Mouse (Mus musculus) small intestine, adult 2 months (tissue): ENCODE measurements around the gene Pitpnm1. TPM values are rescaled to one million over a fixed set of nuclear protein-coding genes. Genes with fewer than 3 reads are reported as not detected.

ENCODE experiments used
- H3K27ac ChIP-seq: fragments of 200-500 bp; 2 replicates; pipeline ENCODE4 v1.5.1; 2012; ENCODE audit warnings: low read depth, low read length, control low read depth, inconsistent platforms; ENCODE audit not compliant: insufficient read depth
- H3K27me3 ChIP-seq: fragments of 200-500 bp; 2 replicates; pipeline ENCODE4 v1.6.1; 2012; ENCODE audit warnings: mild to moderate bottlenecking, moderate library complexity, low read length, inconsistent platforms; ENCODE audit not compliant: control insufficient read depth, insufficient read depth
- H3K36me3 ChIP-seq: fragments of 200-500 bp; 2 replicates; pipeline ENCODE4 v1.6.1; 2012; ENCODE audit warnings: mild to moderate bottlenecking, low read length, control low read depth, inconsistent platforms; ENCODE audit not compliant: control insufficient read depth, insufficient read depth
- H3K4me1 ChIP-seq: fragments of 200-500 bp; 2 replicates; pipeline ENCODE4 v1.6.1; 2012; ENCODE audit warnings: low read length, inconsistent platforms, mixed read lengths; ENCODE audit not compliant: control insufficient read depth, insufficient read depth, insufficient read length
- H3K4me3 ChIP-seq: fragments of 200-500 bp; 2 replicates; pipeline ENCODE4 v1.5.1; 2012; ENCODE audit warnings: low read depth, mild to moderate bottlenecking, control low read depth, inconsistent platforms, low read length, moderate library complexity
- CTCF ChIP-seq: fragments of 200-500 bp; IDR thresholded peaks from 2 replicates; pipeline ENCODE4 v1.5.1; 2012; ENCODE audit warnings: low read depth, mild to moderate bottlenecking, control low read depth, inconsistent platforms, low read length, moderate library complexity, mixed read lengths; ENCODE audit not compliant: insufficient replicate concordance, insufficient read length; ENCODE audit errors: extremely low read depth
- POLR2A ChIP-seq: fragments of 200-500 bp; IDR thresholded peaks from 2 replicates; pipeline ENCODE4 v1.6.1; 2012; ENCODE audit warnings: low read depth, mild to moderate bottlenecking, control low read depth, inconsistent platforms, low read length, moderate library complexity
- WGBS: fragments of 180-500 bp; shearing (Covaris S2); methylation state at CpG from one replicate; pipeline ENCODE4 v1.1.7; 2018; 5-methylcytosine and 5-hydroxymethylcytosine counted together
- polyA plus RNA-seq: library from polyadenylated mRNA; depleted of rRNA; stranded (reverse); fragments of >200 nt; gene quantifications from 2 replicates; pipeline ENCODE4 v1.2.3, GENCODE M21; 2012

The Pitpnm1 gene
- polyA plus RNA-seq, 1 experiment: 197 TPM

DNA sequence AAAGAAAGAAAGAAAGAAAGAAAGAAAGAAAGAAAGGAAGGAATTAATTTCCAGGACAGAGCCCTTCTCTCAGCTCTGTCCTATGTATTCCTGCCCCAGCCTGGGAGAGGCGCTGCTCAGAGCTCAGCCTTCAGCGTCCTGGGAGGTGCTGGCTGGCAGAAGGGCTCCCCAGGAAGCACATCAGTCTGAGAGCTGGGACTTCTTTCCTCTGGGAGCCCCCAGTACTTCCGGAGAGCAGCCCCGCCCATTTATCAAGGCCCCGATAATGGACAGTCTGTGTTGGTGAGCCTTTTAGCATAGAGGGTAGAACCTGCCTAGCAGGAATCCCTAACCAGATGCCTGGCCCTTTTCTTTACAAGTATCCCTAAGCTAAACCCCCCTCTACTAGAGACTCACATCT lies 11.7 kb upstream of the Pitpnm1 start:
- 34% methylated on average over 5 of the region's 5 CpGs for WGBS
- H3K36me3 ChIP-seq: no peaks in the 10 kb centered on the region
- H3K4me3 ChIP-seq: no peak overlapping the region
- H3K27me3 ChIP-seq: no peaks in the 10 kb centered on the region
- no peak for TF ChIP-seq CTCF
- TF ChIP-seq POLR2A: no peak
- H3K4me1 ChIP-seq: peaks cover 4% of the 10 kb centered on the region; the same call in 1 of the 2 replicates
- no peak overlapping the region for H3K27ac ChIP-seq

DNA sequence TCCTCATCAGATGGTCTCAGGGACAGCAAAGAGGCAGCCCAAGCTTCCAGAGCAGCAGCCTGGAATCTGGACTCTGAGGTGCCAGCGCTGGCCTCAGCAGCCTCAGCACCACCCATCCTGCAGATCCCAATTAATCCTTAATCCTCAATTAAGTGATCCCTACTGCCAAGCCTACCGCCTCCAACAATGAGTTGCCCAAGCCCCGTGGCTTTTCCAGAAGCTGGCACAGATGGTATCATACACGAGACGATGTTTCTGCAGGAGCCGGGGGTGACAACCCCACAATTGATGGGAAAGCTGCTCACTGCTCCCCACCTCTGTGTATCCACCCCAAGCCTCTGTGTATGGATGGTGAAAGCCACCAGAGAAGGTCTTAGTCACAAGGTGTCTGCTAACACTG lies 10.7 kb upstream of the Pitpnm1 start:
- no peak overlapping the region for H3K27ac ChIP-seq
- WGBS: 73% methylated on average over 6 of the region's 6 CpGs
- no peak overlapping the region for H3K4me3 ChIP-seq
- H3K4me1 ChIP-seq: peaks cover 8% of the 10 kb centered on the region
- H3K36me3 ChIP-seq: no peaks in the 10 kb centered on the region
- TF ChIP-seq CTCF: no peak
- no peak for TF ChIP-seq POLR2A
- H3K27me3 ChIP-seq: no peaks in the 10 kb centered on the region

DNA sequence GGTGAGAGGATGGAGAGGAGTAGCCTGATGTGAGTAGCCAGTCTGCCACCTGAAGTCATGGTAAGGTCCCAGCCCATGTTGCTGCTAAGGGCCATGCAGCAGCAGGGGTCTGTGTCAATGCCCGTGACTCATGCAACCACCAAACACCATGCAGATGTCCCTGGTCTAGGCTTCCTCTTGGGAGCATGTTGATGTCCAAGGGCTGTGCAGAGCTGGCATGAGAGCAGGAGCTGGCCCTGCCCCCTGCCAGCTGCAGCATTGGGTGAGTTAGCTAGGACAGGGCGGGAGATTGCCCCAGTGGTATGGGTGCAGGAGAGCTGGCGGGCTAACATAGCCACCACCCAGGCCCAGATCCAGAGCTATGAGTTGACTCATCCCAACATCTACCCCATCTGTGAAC lies 9.4 kb upstream of the Pitpnm1 start:
- Histone ChIP-seq H3K27ac (no peak overlapping the region), H3K4me1 (peaks cover 10% of the 10 kb centered on the region), H3K4me3 (no peak overlapping the region), H3K27me3 (no peaks in the 10 kb centered on the region), H3K36me3 (no peaks in the 10 kb centered on the region)
- 90% methylated on average over 3 of the region's 3 CpGs for WGBS
- TF ChIP-seq CTCF (no peak), POLR2A (no peak)

DNA sequence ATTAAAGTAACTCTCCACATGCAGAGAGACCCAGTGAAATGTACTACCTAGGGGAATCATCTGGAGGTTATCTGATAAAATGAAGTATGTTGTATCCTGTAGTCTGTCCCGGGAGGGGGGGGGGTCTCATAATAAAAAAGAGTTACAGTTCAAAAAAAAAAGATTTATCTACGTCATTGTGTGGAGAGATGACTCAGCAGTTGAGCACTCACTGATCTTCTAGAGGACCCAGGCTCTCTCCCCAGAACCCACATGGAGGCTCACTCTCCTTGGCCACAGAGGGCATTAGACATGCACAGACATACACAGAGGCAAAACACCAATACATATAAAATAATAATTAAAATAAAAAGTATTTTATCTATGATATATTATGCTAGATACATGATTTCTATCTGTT lies 8.4 kb upstream of the Pitpnm1 start:
- Histone ChIP-seq H3K4me3 (no peak overlapping the region), H3K27ac (no peak overlapping the region), H3K4me1 (peaks cover 12% of the 10 kb centered on the region), H3K36me3 (no peaks in the 10 kb centered on the region), H3K27me3 (no peaks in the 10 kb centered on the region)
- WGBS: 72% methylated on average over 2 of the region's 2 CpGs
- no peak for TF ChIP-seq POLR2A
- no peak for TF ChIP-seq CTCF

DNA sequence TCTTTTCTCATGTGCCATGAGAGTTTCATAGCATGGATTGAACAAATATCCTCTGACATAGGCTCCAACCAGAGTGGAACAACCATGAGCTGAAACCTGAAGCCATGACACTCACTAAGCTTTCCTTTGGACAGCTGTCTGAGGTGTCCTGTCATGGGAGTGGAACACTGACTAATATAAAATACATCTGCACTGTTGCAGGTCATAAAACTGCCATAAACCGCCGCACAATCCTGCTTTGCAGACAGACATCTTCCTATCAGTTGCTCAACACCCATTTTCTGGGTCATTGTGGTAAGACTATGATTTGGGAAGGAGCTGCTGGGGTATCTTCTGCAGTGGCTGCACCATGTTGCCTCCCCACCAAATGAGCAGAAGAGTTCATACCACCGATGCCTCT lies 7.0 kb upstream of the Pitpnm1 start:
- TF ChIP-seq POLR2A (no peak), CTCF (no peak)
- Histone ChIP-seq H3K4me1 (peaks cover 16% of the 10 kb centered on the region), H3K27me3 (no peaks in the 10 kb centered on the region), H3K27ac (no peak overlapping the region), H3K36me3 (no peaks in the 10 kb centered on the region), H3K4me3 (no peak overlapping the region)
- WGBS: 41% methylated on average over 3 of the region's 3 CpGs

DNA sequence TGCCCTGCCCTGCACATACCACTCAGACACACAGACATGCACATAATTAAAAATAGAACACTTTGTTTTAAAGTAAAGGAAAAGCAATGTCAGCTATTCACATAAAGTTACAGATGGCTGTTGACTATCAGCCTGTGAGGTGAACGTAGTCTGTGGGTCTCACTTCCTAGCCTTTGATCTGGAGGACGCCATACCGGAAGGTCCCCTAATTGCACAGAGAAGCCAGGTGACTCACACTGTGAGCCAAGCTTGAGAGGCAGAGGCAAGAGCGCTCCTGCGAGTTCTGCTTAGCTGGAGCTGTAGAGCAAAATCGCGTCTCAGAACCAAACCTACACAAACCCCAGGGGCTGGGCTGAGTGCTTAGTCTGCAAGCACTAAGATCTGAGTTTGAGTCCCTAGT lies 6.0 kb upstream of the Pitpnm1 start:
- no peak overlapping the region for H3K27ac ChIP-seq
- H3K27me3 ChIP-seq: no peaks in the 10 kb centered on the region
- peaks cover 7% of the 10 kb centered on the region; the same call in 1 of the 2 replicates for H3K36me3 ChIP-seq
- H3K4me1 ChIP-seq: peaks cover 25% of the 10 kb centered on the region
- no peak overlapping the region for H3K4me3 ChIP-seq
- 29% methylated on average over 7 of the region's 7 CpGs for WGBS
- TF ChIP-seq CTCF (no peak), POLR2A (no peak)

DNA sequence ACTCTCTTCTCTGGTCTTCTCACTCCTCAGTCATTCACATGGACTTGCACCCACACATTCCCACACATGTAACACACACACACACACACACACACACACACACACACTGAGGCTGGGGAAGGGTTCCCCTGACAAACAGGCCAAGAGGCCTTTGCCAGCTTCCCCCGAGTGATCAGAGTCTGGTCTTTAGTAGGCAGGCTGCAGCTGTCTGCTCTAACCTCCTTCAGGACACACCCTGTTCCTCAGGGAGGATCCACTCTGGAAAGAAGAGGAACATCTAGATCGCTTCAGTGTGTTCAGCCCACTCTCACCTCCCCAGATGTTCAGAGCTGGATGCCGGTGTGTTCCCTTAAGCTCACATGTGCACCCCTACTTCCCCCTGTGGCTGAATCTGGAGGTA lies 5.5 kb upstream of the Pitpnm1 start:
- Histone ChIP-seq H3K27me3 (no peaks in the 10 kb centered on the region), H3K27ac (no peak overlapping the region), H3K4me3 (no peak overlapping the region), H3K36me3 (peaks cover 7% of the 10 kb centered on the region; the same call in 1 of the 2 replicates), H3K4me1 (peaks cover 29% of the 10 kb centered on the region)
- WGBS: 28% methylated on average over 3 of the region's 3 CpGs
- TF ChIP-seq CTCF: no peak
- no peak for TF ChIP-seq POLR2A
